Mouse (Mus musculus) limb, embryonic 14.5 days (tissue): ENCODE measurements around the gene Arhgap35. TPM values are rescaled to one million over a fixed set of nuclear protein-coding genes. Genes with fewer than 3 reads are reported as not detected.

Experiments used
- ATAC-seq: fragments of 200-750 bp; cut with Nextera tagmentation; 2 replicates; pipeline ENCODE4 v1.8.0; 2017; ENCODE audit warnings: low read depth, moderate number of reproducible peaks, moderate TSS enrichment; ENCODE audit not compliant: low FRiP score
- DNase-seq: peaks from one replicate; pipeline ENCODE4 v3.0.0-alpha.2; 2015; ENCODE audit warnings: low spot score
- H3K27ac ChIP-seq: fragments of 300-500 bp; sonication (generic); replicated peaks from 2 replicates; pipeline ENCODE4 v1.5.1; 2014; ENCODE audit warnings: low read depth, mild to moderate bottlenecking, low read length, moderate library complexity, mixed read lengths
- H3K27me3 ChIP-seq: fragments of 300-500 bp; sonication (generic); 2 replicates; pipeline ENCODE4 v1.6.1; 2014; ENCODE audit warnings: low read length, mixed read lengths; ENCODE audit not compliant: control insufficient read depth, insufficient read depth
- H3K36me3 ChIP-seq: fragments of 300-500 bp; sonication (generic); 2 replicates; pipeline ENCODE4 v1.6.1; 2014; ENCODE audit warnings: mild to moderate bottlenecking, low read length, moderate library complexity, mixed read lengths; ENCODE audit not compliant: control insufficient read depth, insufficient read depth
- H3K4me1 ChIP-seq: fragments of 300-500 bp; sonication (generic); 2 replicates; pipeline ENCODE4 v1.6.1; 2014; ENCODE audit warnings: antibody characterized with exemption, low read length, mixed read lengths; ENCODE audit not compliant: control insufficient read depth, insufficient read depth
- H3K4me2 ChIP-seq: fragments of 300-500 bp; sonication (generic); replicated peaks from 2 replicates; pipeline ENCODE4 v1.6.1; 2014; ENCODE audit warnings: low read depth, mild to moderate bottlenecking, low read length, moderate library complexity; ENCODE audit not compliant: severe bottlenecking
- H3K4me3 ChIP-seq: fragments of 300-500 bp; sonication (generic); replicated peaks from 2 replicates; pipeline ENCODE4 v1.5.1; 2014; ENCODE audit warnings: low read length
- H3K9ac ChIP-seq: fragments of 300-500 bp; sonication (generic); 2 replicates; pipeline ENCODE4 v1.6.1; 2014; ENCODE audit warnings: mild to moderate bottlenecking, low read depth, low read length, moderate library complexity; ENCODE audit not compliant: severe bottlenecking
- H3K9me3 ChIP-seq: fragments of 300-500 bp; sonication (generic); 2 replicates; pipeline ENCODE4 v1.6.1; 2016; ENCODE audit warnings: low read length; ENCODE audit not compliant: control insufficient read depth
- POLR2A ChIP-seq: fragments of 200-500 bp; IDR thresholded peaks from 2 replicates; pipeline ENCODE4 v1.8.0; 2012; ENCODE audit warnings: inconsistent platforms, mild to moderate bottlenecking, moderate library complexity, borderline replicate concordance; ENCODE audit not compliant: insufficient read depth, insufficient read length; ENCODE audit errors: extremely low read depth
- WGBS: fragments of 180-500 bp; shearing (Covaris S2); extraction: QIAGEN DNeasy Blood & Tissue Kit; methylation state at CpG from one replicate; pipeline ENCODE4 v1.1.7; 2014; 5-methylcytosine and 5-hydroxymethylcytosine counted together
- polyA plus RNA-seq, 2 experiments: library from polyadenylated mRNA; depleted of rRNA in 1 of 2; stranded (reverse) in 1 of 2; unstranded in 1 of 2; fragments of >200 nt; fragmentation: Nextera tagmentation in 1 of 2; extraction: Ambion mirVana in 1 of 2; gene quantifications; 2 replicates each; pipeline versions ENCODE4 v1.2.1 to v1.2.3; 2012 to 2014

Gene Arhgap35
- polyA plus RNA-seq, 2 experiments: 23.0 to 24.7 TPM

- H3K4me1 ChIP-seq: no peaks in the 10 kb centered on the region
- no peak for DNase-seq
Observed at GRCm38 (mm10) chr7:16525448-16525847, 89.3 kb downstream of the Arhgap35 start.

GRCm38 (mm10) chr7:16524308-16524707 is 90.5 kb downstream of the Arhgap35 start:
- peaks cover 12% of the 10 kb centered on the region; the same call in 1 of the 2 replicates for H3K36me3 ChIP-seq
- H3K9ac ChIP-seq: no peak overlapping the region
- H3K4me2 ChIP-seq: no peak overlapping the region
- H3K4me1 ChIP-seq: no peaks in the 10 kb centered on the region
- H3K27ac ChIP-seq: no peak overlapping the region
- no peaks in the 10 kb centered on the region for H3K9me3 ChIP-seq
- no peaks in the 10 kb centered on the region for H3K27me3 ChIP-seq
- ATAC-seq (no peak), DNase-seq (no peak)
- 40% methylated on average over 2 of the region's 2 CpGs for WGBS
- H3K4me3 ChIP-seq: no peak overlapping the region
- no peak for TF ChIP-seq POLR2A

More at GRCm38 (mm10) chr7:16525448-16525847, 89.3 kb downstream of the Arhgap35 start:
- Histone ChIP-seq H3K9me3 (no peaks in the 10 kb centered on the region), H3K27ac (no peak overlapping the region), H3K9ac (no peak overlapping the region), H3K4me2 (no peak overlapping the region), H3K27me3 (no peaks in the 10 kb centered on the region), H3K4me3 (no peak overlapping the region), H3K36me3 (peaks cover 10% of the 10 kb centered on the region)
- WGBS: 79% methylated on average over 3 of the region's 3 CpGs
- no peak for TF ChIP-seq POLR2A
- ATAC-seq: no peak

DNA sequence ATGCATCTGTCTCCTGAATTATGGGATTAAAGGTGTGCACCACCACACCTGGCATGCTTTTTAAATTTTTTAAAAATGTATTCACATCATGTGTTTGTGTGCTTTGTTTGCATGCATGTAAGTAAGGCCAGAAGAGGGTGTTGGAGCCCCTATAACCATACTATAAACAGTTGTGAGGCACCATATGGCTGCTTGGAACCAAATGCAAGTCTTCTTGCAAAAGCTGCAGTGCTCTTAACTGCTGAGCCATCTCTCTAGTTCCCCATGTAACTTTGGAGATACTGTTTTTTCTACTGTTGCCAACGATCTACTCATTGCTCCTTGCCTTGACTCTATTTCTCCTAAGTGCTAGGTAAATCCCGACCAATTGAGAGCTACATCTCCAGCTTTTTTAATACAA is 95.5 kb downstream of the Arhgap35 start:
- no peaks in the 10 kb centered on the region for H3K9me3 ChIP-seq
- DNase-seq (no peak), ATAC-seq (no peak)
- H3K9ac ChIP-seq: no peak overlapping the region
- H3K36me3 ChIP-seq: peaks cover 34% of the 10 kb centered on the region
- no peak overlapping the region for H3K4me3 ChIP-seq
- H3K27me3 ChIP-seq: no peaks in the 10 kb centered on the region
- no peak overlapping the region for H3K27ac ChIP-seq
- no peaks in the 10 kb centered on the region for H3K4me1 ChIP-seq
- no peak for TF ChIP-seq POLR2A
- no peak overlapping the region for H3K4me2 ChIP-seq
- 95% methylated on average over 2 of the region's 2 CpGs for WGBS

GRCm38 (mm10) chr7:16517198-16517597 is 97.6 kb downstream of the Arhgap35 start:
- H3K4me1 ChIP-seq: no peaks in the 10 kb centered on the region
- no peak for TF ChIP-seq POLR2A
- WGBS: 91% methylated on average over 5 of the region's 5 CpGs
- DNase-seq: no peak
- H3K9ac ChIP-seq: no peak overlapping the region
- H3K4me2 ChIP-seq: no peak overlapping the region
- no peak for ATAC-seq
- H3K36me3 ChIP-seq: peaks cover 34% of the 10 kb centered on the region
- H3K4me3 ChIP-seq: no peak overlapping the region
- H3K27me3 ChIP-seq: no peaks in the 10 kb centered on the region
- H3K9me3 ChIP-seq: no peaks in the 10 kb centered on the region
- no peak overlapping the region for H3K27ac ChIP-seq

GRCm38 (mm10) chr7:16507284-16507683 is 107.5 kb downstream of the Arhgap35 start:
- Histone ChIP-seq H3K9me3 (no peaks in the 10 kb centered on the region), H3K9ac (no peak overlapping the region), H3K4me2 (no peak overlapping the region), H3K4me3 (no peak overlapping the region), H3K36me3 (peaks cover 61% of the 10 kb centered on the region), H3K4me1 (no peaks in the 10 kb centered on the region), H3K27ac (no peak overlapping the region), H3K27me3 (no peaks in the 10 kb centered on the region)
- no peak for TF ChIP-seq POLR2A
- ATAC-seq (no peak), DNase-seq (no peak)
- WGBS: 21% methylated on average over 3 of the region's 3 CpGs

DNA sequence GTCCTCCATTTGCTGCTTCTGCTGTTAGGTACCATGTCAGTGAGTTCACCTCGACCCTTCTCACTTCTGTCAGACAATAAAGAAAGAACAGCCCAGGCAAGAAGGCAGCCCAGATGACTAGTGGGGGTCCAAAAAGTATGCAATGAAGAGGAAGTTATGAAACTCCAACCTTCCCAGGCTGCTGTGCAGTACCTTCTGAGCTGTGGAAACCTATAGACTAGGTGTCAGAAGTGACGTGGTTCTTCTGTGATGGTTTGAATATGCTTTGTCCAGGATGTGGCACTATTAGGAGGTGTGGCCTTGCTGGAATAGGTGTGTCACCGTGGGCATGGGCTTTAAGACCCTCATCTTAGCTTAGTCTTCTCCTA is 109.6 kb downstream of the Arhgap35 start:
- Histone ChIP-seq H3K4me2 (no peak overlapping the region), H3K27ac (no peak overlapping the region), H3K4me1 (no peaks in the 10 kb centered on the region), H3K36me3 (peaks cover 58% of the 10 kb centered on the region), H3K27me3 (no peaks in the 10 kb centered on the region), H3K9me3 (no peaks in the 10 kb centered on the region), H3K4me3 (no peak overlapping the region), H3K9ac (no peak overlapping the region)
- no peak for DNase-seq
- 90% methylated on average over 3 of the region's 3 CpGs for WGBS
- ATAC-seq: no peak
- TF ChIP-seq POLR2A: no peak
